Mouse (Mus musculus) B cell, adult 62 days (primary cell): ENCODE data around the gene Rbm6. TPM values are rescaled to one million over a fixed set of nuclear protein-coding genes. Genes with fewer than 3 reads are reported as not detected.

Experiments
- total RNA-seq: library from RNA; stranded (reverse); gene quantifications from 4 replicates; pipeline ENCODE4 v1.2.4, GENCODE M21; 2023

The Rbm6 gene
- total RNA-seq: 117 to 141 TPM (median 124 TPM) in 4 replicates

GRCm38 (mm10) chr9:107873137-107873536, at the start of gene Rbm6:
Gene Rbm6 (minus strand): TSS chr9:107873237.

GRCm38 (mm10) chr9:107906252-107906966, 33.4 kb upstream of the Rbm6 start, which contains the start of gene Mst1r:
Gene Mst1r (plus strand): TSS chr9:107906873.

GRCm38 (mm10) chr9:107887804-107888266, 14.8 kb upstream of the Rbm6 start, which contains the start of gene Mon1a:
Gene Mon1a (plus strand): TSS chr9:107888151.

GRCm38 (mm10) chr9:107770374-107771290, 102.4 kb downstream of the Rbm6 start, which contains the start of gene Rbm5:
Gene Rbm5 (minus strand): TSS chr9:107770996.

Other genes with a start within 250 kb of the Rbm6 start
- gene Gnai2, start 237.9 kb downstream of the Rbm6 start, total RNA-seq: 568 to 620 TPM (median 596 TPM) in 4 replicates
- not detected in 4 replicates for gene Slc38a3, start 203.7 kb downstream of the Rbm6 start, total RNA-seq
- gene Gnat1, start 193.5 kb downstream of the Rbm6 start, total RNA-seq: 1.3 TPM in 2 of 4 replicates, not detected in the others
- gene Sema3f, start 162.8 kb downstream of the Rbm6 start, total RNA-seq: 0.25 to 0.69 TPM (median 0.57 TPM) in 3 of 4 replicates, not detected in the other
- gene Rbm5, start 102.2 kb downstream of the Rbm6 start, total RNA-seq: 283 to 337 TPM (median 297 TPM) in 4 replicates
- 14.1 to 18.6 TPM (median 16.1 TPM) in 4 replicates for gene Mon1a, start 14.9 kb upstream of the Rbm6 start, total RNA-seq
- 0.37 to 0.69 TPM (median 0.47 TPM) in 3 of 4 replicates, not detected in the other for gene Mst1r, start 33.6 kb upstream of the Rbm6 start, total RNA-seq
- not detected in 4 replicates for gene Actl11, start 55.2 kb upstream of the Rbm6 start, total RNA-seq
- not detected in 4 replicates for gene Camkv, start 62.4 kb upstream of the Rbm6 start, total RNA-seq
- gene Traip, start 76.9 kb upstream of the Rbm6 start, total RNA-seq: 5.4 to 9.1 TPM (median 6.5 TPM) in 4 replicates
- gene Uba7, start 102.3 kb upstream of the Rbm6 start, total RNA-seq: 175 to 194 TPM (median 192 TPM) in 4 replicates
- gene Gm20661, start 109.8 kb upstream of the Rbm6 start, total RNA-seq: 0.86 TPM in 1 of 4 replicates, not detected in the others
- 1.9 to 3.2 TPM (median 2.6 TPM) in 4 replicates for gene Inka1, start 112.6 kb upstream of the Rbm6 start, total RNA-seq
- gene Cdhr4, start 119.3 kb upstream of the Rbm6 start, total RNA-seq: 2.6 TPM in 1 of 4 replicates, not detected in the others
- 2.5 to 3.0 TPM in 2 of 4 replicates, not detected in the others for gene Gm20662, start 123.1 kb upstream of the Rbm6 start, total RNA-seq
- 116 to 133 TPM (median 125 TPM) in 4 replicates for gene Ip6k1, start 129.3 kb upstream of the Rbm6 start, total RNA-seq
- 42.9 to 57.3 TPM (median 47.6 TPM) in 4 replicates for gene Gmppb, start 176.0 kb upstream of the Rbm6 start, total RNA-seq
- 14.6 to 19.0 TPM (median 16.8 TPM) in 4 replicates for gene Amigo3, start 179.9 kb upstream of the Rbm6 start, total RNA-seq
- gene Mst1, start 207.2 kb upstream of the Rbm6 start, total RNA-seq: 0.26 to 1.1 TPM in 2 of 4 replicates, not detected in the others
- gene Rnf123, start 210.1 kb upstream of the Rbm6 start, total RNA-seq: 201 to 247 TPM (median 221 TPM) in 4 replicates
- gene Apeh, start 221.4 kb upstream of the Rbm6 start, total RNA-seq: 129 to 143 TPM (median 135 TPM) in 4 replicates